Mouse (Mus musculus): Measurements from ENCODE around the gene Olfr347. TPM values are rescaled to one million over a fixed set of nuclear protein-coding genes. Genes with fewer than 3 reads are reported as not detected.

Olfr347 gene
- polyA plus RNA-seq (2015; fragmentation: Nextera tagmentation; extraction: Ambion mirVana), result not detected in 2 replicates

- no peaks in the 10 kb centered on the region for H3K9me3 ChIP-seq
- H3K36me3 ChIP-seq, result no peaks in the 10 kb centered on the region
- H3K27me3 ChIP-seq (replicated peaks), result no peaks in the 10 kb centered on the region
- H3K9ac ChIP-seq, result no peak within 1 kb of the TSS
- no peak for ATAC-seq (ENCODE audit: insufficient read depth, low FRiP score, low read depth)
- no peak within 1 kb of the TSS for H3K4me2 ChIP-seq
- H3K4me1 ChIP-seq, result no peaks in the 10 kb centered on the region
- H3K27ac ChIP-seq, result no peak within 1 kb of the TSS
- no peak within 1 kb of the TSS for H3K4me3 ChIP-seq (replicated peaks)
Measured at GRCm38 (mm10) chr2:36731602-36732001, at the start of gene Olfr347. Olfr347 (plus strand) TSS chr2:36731902.

GRCm38 (mm10) chr2:36685488-36685887 is 46.2 kb upstream of the Olfr347 start, which contains the start of gene Olfr346:
Olfr346 (plus strand) TSS chr2:36685788.
- H3K27me3 ChIP-seq (replicated peaks), result no peaks in the 10 kb centered on the region

GRCm38 (mm10) chr2:36736226-36736625 is 4.5 kb downstream of the Olfr347 start:
- H3K9ac ChIP-seq, result no peak overlapping the region
- no peak overlapping the region for H3K4me3 ChIP-seq (replicated peaks)
- H3K27me3 ChIP-seq (replicated peaks), result no peaks in the 10 kb centered on the region
- H3K4me1 ChIP-seq, result no peaks in the 10 kb centered on the region
- H3K4me2 ChIP-seq, result no peak overlapping the region
- no peak for ATAC-seq (ENCODE audit: insufficient read depth, low FRiP score, low read depth)
- H3K27ac ChIP-seq, result no peak overlapping the region
- 57% methylated on average over 3 of the region's 3 CpGs for WGBS
- H3K36me3 ChIP-seq, result no peaks in the 10 kb centered on the region
- no peaks in the 10 kb centered on the region for H3K9me3 ChIP-seq

More at GRCm38 (mm10) chr2:36685488-36685887, 46.2 kb upstream of the Olfr347 start, which contains the start of gene Olfr346:
- H3K9ac ChIP-seq, result no peak within 1 kb of the TSS
- no peak within 1 kb of the TSS for H3K4me2 ChIP-seq
- H3K36me3 ChIP-seq, result no peaks in the 10 kb centered on the region
- no peak for ATAC-seq (ENCODE audit: insufficient read depth, low FRiP score, low read depth)
- 91% methylated on average over 1 of the region's 1 CpGs for WGBS
- H3K27ac ChIP-seq, result no peak within 1 kb of the TSS
- H3K9me3 ChIP-seq, result no peaks in the 10 kb centered on the region
- no peak within 1 kb of the TSS for H3K4me3 ChIP-seq (replicated peaks)
- H3K4me1 ChIP-seq, result no peaks in the 10 kb centered on the region

- ATAC-seq (ENCODE audit: insufficient read depth, low FRiP score, low read depth), result no peak
- no peak within 1 kb of the TSS for H3K4me3 ChIP-seq (replicated peaks)
Measured at GRCm38 (mm10) chr2:36783976-36784375, 52.3 kb downstream of the Olfr347 start, which contains the start of gene Olfr348. Olfr348 (plus strand) TSS chr2:36784276.

More at GRCm38 (mm10) chr2:36783976-36784375, 52.3 kb downstream of the Olfr347 start, which contains the start of gene Olfr348:
- H3K4me1 ChIP-seq, result no peaks in the 10 kb centered on the region
- no peak within 1 kb of the TSS for H3K4me2 ChIP-seq
- no peak within 1 kb of the TSS for H3K9ac ChIP-seq
- no peaks in the 10 kb centered on the region for H3K27me3 ChIP-seq (replicated peaks)
- WGBS, result 68% methylated on average over 2 of the region's 2 CpGs
- H3K27ac ChIP-seq, result no peak within 1 kb of the TSS
- no peaks in the 10 kb centered on the region for H3K9me3 ChIP-seq
- H3K36me3 ChIP-seq, result no peaks in the 10 kb centered on the region

Other genes starting within 250 kb of the Olfr347 start
- gene Olfr341, start 249.4 kb upstream of the Olfr347 start, polyA plus RNA-seq (2015; fragmentation: Nextera tagmentation; extraction: Ambion mirVana), result not detected in 2 replicates
- not detected in 2 replicates for gene Olfr342, start 206.9 kb upstream of the Olfr347 start, polyA plus RNA-seq (2015; fragmentation: Nextera tagmentation; extraction: Ambion mirVana)
- gene Olfr344, start 165.2 kb upstream of the Olfr347 start, polyA plus RNA-seq (2015; fragmentation: Nextera tagmentation; extraction: Ambion mirVana), result not detected in 2 replicates
- gene Olfr345, start 91.9 kb upstream of the Olfr347 start, polyA plus RNA-seq (2015; fragmentation: Nextera tagmentation; extraction: Ambion mirVana), result not detected in 2 replicates
- not detected in 2 replicates for gene Olfr346, start 46.1 kb upstream of the Olfr347 start, polyA plus RNA-seq (2015; fragmentation: Nextera tagmentation; extraction: Ambion mirVana)
- gene Olfr348, start 52.4 kb downstream of the Olfr347 start, polyA plus RNA-seq (2015; fragmentation: Nextera tagmentation; extraction: Ambion mirVana), result not detected in 2 replicates
- gene Olfr50, start 58.6 kb downstream of the Olfr347 start, polyA plus RNA-seq (2015; fragmentation: Nextera tagmentation; extraction: Ambion mirVana), result not detected in 2 replicates
- gene Olfr3, start 85.1 kb downstream of the Olfr347 start, polyA plus RNA-seq (2015; fragmentation: Nextera tagmentation; extraction: Ambion mirVana), result not detected in 2 replicates
- not detected in 2 replicates for gene Olfr350, start 114.4 kb downstream of the Olfr347 start, polyA plus RNA-seq (2015; fragmentation: Nextera tagmentation; extraction: Ambion mirVana)
- not detected in 2 replicates for gene Olfr351, start 130.8 kb downstream of the Olfr347 start, polyA plus RNA-seq (2015; fragmentation: Nextera tagmentation; extraction: Ambion mirVana)
- gene Olfr352, start 136.6 kb downstream of the Olfr347 start, polyA plus RNA-seq (2015; fragmentation: Nextera tagmentation; extraction: Ambion mirVana), result not detected in 2 replicates
- not detected in 2 replicates for gene Olfr353, start 161.0 kb downstream of the Olfr347 start, polyA plus RNA-seq (2015; fragmentation: Nextera tagmentation; extraction: Ambion mirVana)
- gene Olfr354, start 173.8 kb downstream of the Olfr347 start, polyA plus RNA-seq (2015; fragmentation: Nextera tagmentation; extraction: Ambion mirVana), result not detected in 2 replicates
- gene Olfr355, start 197.0 kb downstream of the Olfr347 start, polyA plus RNA-seq (2015; fragmentation: Nextera tagmentation; extraction: Ambion mirVana), result not detected in 2 replicates
- gene Olfr356, start 205.2 kb downstream of the Olfr347 start, polyA plus RNA-seq (2015; fragmentation: Nextera tagmentation; extraction: Ambion mirVana), result not detected in 2 replicates

Measured in stomach, embryonic 15.5 days (tissue).